Mouse (Mus musculus) MEL (cell line): ENCODE measurements around the gene Ank2. TPM values are rescaled to one million over a fixed set of nuclear protein-coding genes. Genes with fewer than 3 reads are reported as not detected.

ENCODE experiments used
- DNase-seq: peaks from one replicate; pipeline ENCODE4 v3.0.0; 2011; ENCODE audit warnings: low read depth, low spot score
- H3K27ac ChIP-seq: 2 replicates; pipeline ENCODE4 v1.5.1; 2012; ENCODE audit warnings: low read depth, mild to moderate bottlenecking, control low read depth, low read length, moderate library complexity; ENCODE audit not compliant: control insufficient read depth
- H3K27me3 ChIP-seq, 2 experiments: fragments of 150-350 bp in 1 of 2; sonication (generic) in 1 of 2; 2 replicates each; pipeline ENCODE4 v1.6.1; 2012; ENCODE audit warnings: low read length in 2 of 2, mild to moderate bottlenecking in 2 of 2, improper control_type of control experiment in 1 of 2, moderate library complexity in 1 of 2; ENCODE audit not compliant: insufficient read depth in 2 of 2, control insufficient read depth in 1 of 2
- H3K36me3 ChIP-seq, 2 experiments: 2 replicates each; pipeline ENCODE4 v1.6.1; 2012 to 2014; ENCODE audit warnings: low read length in 2 of 2, improper control_type of control experiment in 1 of 2, inconsistent platforms in 1 of 2, mild to moderate bottlenecking in 1 of 2; ENCODE audit not compliant: insufficient read depth in 2 of 2, control insufficient read depth in 1 of 2
- H3K4me1 ChIP-seq, 2 experiments: fragments of 150-350 bp in 1 of 2; sonication (generic) in 1 of 2; 2 replicates each; pipeline ENCODE4 v1.6.1; 2012; ENCODE audit warnings: low read length in 2 of 2, improper control_type of control experiment in 1 of 2, mild to moderate bottlenecking in 1 of 2; ENCODE audit not compliant: insufficient read depth in 2 of 2, control insufficient read depth in 1 of 2
- H3K4me3 ChIP-seq, 2 experiments: fragments of 150-350 bp in 1 of 2; sonication (generic) in 1 of 2; 2 replicates each; pipeline ENCODE4 v1.5.1; 2012; ENCODE audit warnings: low read depth in 2 of 2, low read length in 2 of 2, mild to moderate bottlenecking in 2 of 2, moderate library complexity in 2 of 2, control low read depth in 1 of 2, improper control_type of control experiment in 1 of 2; ENCODE audit not compliant: control insufficient read depth in 1 of 2, insufficient read depth in 1 of 2
- H3K79me2 ChIP-seq: 2 replicates; pipeline ENCODE4 v1.6.1; 2012; ENCODE audit warnings: mild to moderate bottlenecking, low read length, moderate library complexity; ENCODE audit not compliant: control insufficient read depth, poor library complexity, insufficient read depth
- H3K9ac ChIP-seq: 2 replicates; pipeline ENCODE4 v1.6.1; 2012; ENCODE audit warnings: low read depth, mild to moderate bottlenecking, control low read depth, low read length, moderate library complexity; ENCODE audit not compliant: control insufficient read depth, poor library complexity, severe bottlenecking
- H3K9me3 ChIP-seq: fragments of 150-350 bp; sonication (generic); replicated peaks from 2 replicates; pipeline ENCODE4 v1.6.1; 2012; ENCODE audit warnings: mild to moderate bottlenecking, low read length, improper control_type of control experiment, moderate library complexity; ENCODE audit not compliant: insufficient read depth
- BHLHE40 ChIP-seq: IDR thresholded peaks from 2 replicates; pipeline ENCODE4 v1.6.1; 2012; ENCODE audit warnings: low read depth, mild to moderate bottlenecking, inconsistent platforms, low read length, improper control_type of control experiment, borderline replicate concordance
- CHD1 ChIP-seq: IDR thresholded peaks from 2 replicates; pipeline ENCODE4 v1.6.1; 2012; ENCODE audit warnings: low read depth, mild to moderate bottlenecking, inconsistent platforms, low read length, improper control_type of control experiment
- CHD2 ChIP-seq: IDR thresholded peaks from 2 replicates; pipeline ENCODE4 v1.6.1; 2011; ENCODE audit warnings: low read length, improper control_type of control experiment
- ELF1 ChIP-seq: IDR thresholded peaks from 2 replicates; pipeline ENCODE4 v1.6.1; 2014; ENCODE audit warnings: low read depth, mild to moderate bottlenecking, inconsistent platforms, low read length, improper control_type of control experiment, moderate library complexity
- GATA1 ChIP-seq: IDR thresholded peaks from 2 replicates; pipeline ENCODE4 v1.6.1; 2011; ENCODE audit warnings: low read depth, low read length, improper control_type of control experiment
- MAX ChIP-seq: IDR thresholded peaks from 2 replicates; pipeline ENCODE4 v1.6.1; 2011; ENCODE audit warnings: low read length, improper control_type of control experiment
- MAZ ChIP-seq: IDR thresholded peaks from 2 replicates; pipeline ENCODE4 v1.6.1; 2012; ENCODE audit warnings: low read depth, mild to moderate bottlenecking, inconsistent platforms, low read length, improper control_type of control experiment
- MEF2A ChIP-seq: IDR thresholded peaks from 2 replicates; pipeline ENCODE4 v1.6.1; 2014; ENCODE audit warnings: low read depth, mild to moderate bottlenecking, inconsistent platforms, low read length, improper control_type of control experiment; ENCODE audit not compliant: poor library complexity, insufficient replicate concordance, severe bottlenecking; ENCODE audit errors: extremely low read depth
- MXI1 ChIP-seq: IDR thresholded peaks from 2 replicates; pipeline ENCODE4 v1.6.1; 2011; ENCODE audit warnings: mild to moderate bottlenecking, low read depth, low read length, improper control_type of control experiment
- MYB ChIP-seq: IDR thresholded peaks from 2 replicates; pipeline ENCODE4 v1.6.1; 2011; ENCODE audit warnings: mild to moderate bottlenecking, low read depth, low read length, improper control_type of control experiment
- MYC ChIP-seq: IDR thresholded peaks from 2 replicates; pipeline ENCODE4 v1.6.1; 2011; ENCODE audit warnings: low read depth, mild to moderate bottlenecking, low read length, improper control_type of control experiment, moderate library complexity
- NELFE ChIP-seq: IDR thresholded peaks from 2 replicates; pipeline ENCODE4 v1.6.1; 2011; ENCODE audit warnings: low read depth, low read length, improper control_type of control experiment
- POLR2AphosphoS2 ChIP-seq: IDR thresholded peaks from 2 replicates; pipeline ENCODE4 v1.6.1; 2011; ENCODE audit warnings: low read length, improper control_type of control experiment
- POLR2AphosphoS5 ChIP-seq: IDR thresholded peaks from 2 replicates; pipeline ENCODE4 v1.6.1; 2012; ENCODE audit warnings: low read depth, borderline replicate concordance, mild to moderate bottlenecking, inconsistent platforms, low read length, moderate library complexity, mixed read lengths
- RAD21 ChIP-seq: IDR thresholded peaks from 2 replicates; pipeline ENCODE4 v1.6.1; 2011; ENCODE audit warnings: mild to moderate bottlenecking, low read depth, low read length, improper control_type of control experiment
- RCOR1 ChIP-seq: IDR thresholded peaks from 2 replicates; pipeline ENCODE4 v1.6.1; 2012; ENCODE audit warnings: low read depth, mild to moderate bottlenecking, inconsistent platforms, low read length, improper control_type of control experiment
- SIN3A ChIP-seq: IDR thresholded peaks from 2 replicates; pipeline ENCODE4 v1.6.1; 2012; ENCODE audit warnings: low read length, improper control_type of control experiment, inconsistent platforms
- SMC3 ChIP-seq: IDR thresholded peaks from 2 replicates; pipeline ENCODE4 v1.6.1; 2011; ENCODE audit warnings: low read depth, low read length, improper control_type of control experiment
- USF1 ChIP-seq: IDR thresholded peaks from 2 replicates; pipeline ENCODE4 v1.6.1; 2014; ENCODE audit warnings: low read depth, mild to moderate bottlenecking, inconsistent platforms, low read length, improper control_type of control experiment, moderate library complexity
- USF2 ChIP-seq, 2 experiments: IDR thresholded peaks; 2 replicates each; pipeline ENCODE4 v1.6.1; 2011 to 2012; ENCODE audit warnings: improper control_type of control experiment in 2 of 2, low read length in 2 of 2, borderline replicate concordance in 1 of 2, inconsistent platforms in 1 of 2, low read depth in 1 of 2, mild to moderate bottlenecking in 1 of 2; ENCODE audit not compliant: insufficient read depth in 1 of 2
- ZKSCAN1 ChIP-seq: IDR thresholded peaks from 2 replicates; pipeline ENCODE4 v1.6.1; 2012; ENCODE audit warnings: low read depth, mild to moderate bottlenecking, inconsistent platforms, low read length, improper control_type of control experiment, moderate library complexity
- ZNF384 ChIP-seq: IDR thresholded peaks from 2 replicates; pipeline ENCODE4 v1.6.1; 2012; ENCODE audit warnings: low read depth, mild to moderate bottlenecking, inconsistent platforms, low read length, improper control_type of control experiment
- polyA plus RNA-seq, 2 experiments: library from polyadenylated mRNA; stranded (reverse) in 1 of 2; unstranded in 1 of 2; fragments of >175 nt in 1 of 2; fragments of >200 nt in 1 of 2; gene quantifications; 2 replicates each; pipeline versions ENCODE4 v1.2.1 to v1.2.4; 2012; ENCODE audit warnings: low replicate concordance in 2 of 2, low read depth in 1 of 2; ENCODE audit not compliant: insufficient read length in 2 of 2, insufficient read depth in 1 of 2, missing spikeins in 1 of 2
- total RNA-seq: library from RNA; depleted of rRNA; stranded (reverse); fragments of 300-350 nt; gene quantifications from 2 replicates; pipeline ENCODE4 v1.2.3, GENCODE M21; 2012

The Ank2 gene
- total and polyA plus RNA-seq, 3 experiments = 2.7 to 4.5 TPM; not detected in 1

- Histone ChIP-seq H3K27ac (no peak overlapping the region), H3K79me2 (no peaks in the 10 kb centered on the region), H3K36me3 (no peaks in the 10 kb centered on the region), H3K27me3 (no peaks in the 10 kb centered on the region), H3K4me3 (no peak overlapping the region), H3K9ac (no peak overlapping the region), H3K4me1 (no peaks in the 10 kb centered on the region), H3K9me3 (no peaks in the 10 kb centered on the region)
- no peak for TF ChIP-seq RCOR1
- no peak for TF ChIP-seq MYC
- no peak for TF ChIP-seq SIN3A
- TF ChIP-seq RAD21 = no peak
- no peak for TF ChIP-seq POLR2AphosphoS2
- TF ChIP-seq BHLHE40 = no peak
- no peak for TF ChIP-seq ZNF384
- no peak for TF ChIP-seq CHD1
- no peak for DNase-seq
These were observed 423.4 kb downstream of the Ank2 start for GRCm38 (mm10) chr3:127075531-127076280.

DNA sequence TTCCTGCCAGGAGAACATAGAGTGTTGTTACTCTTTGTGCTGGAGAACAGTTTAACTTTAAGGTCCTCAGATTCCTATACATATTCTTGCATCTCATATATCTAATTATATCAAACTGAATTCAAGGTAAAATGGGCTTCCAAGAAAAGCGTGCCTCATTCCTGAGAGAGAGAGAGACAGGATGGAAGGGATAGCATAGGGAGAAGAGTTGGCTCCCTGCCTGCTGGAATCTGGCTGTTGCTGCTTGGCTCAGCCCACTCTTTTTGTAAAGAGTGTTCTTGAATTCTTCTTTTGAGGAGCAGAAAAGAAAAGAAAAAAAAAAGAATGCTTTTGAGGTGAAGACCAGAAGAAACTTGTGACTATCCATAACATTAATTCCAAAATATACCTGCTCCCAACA is 427.7 kb downstream of the Ank2 start:
- DNase-seq = no peak
- TF ChIP-seq CHD1 (no peak), SMC3 (no peak), MYC (no peak), MAX (no peak), MAZ (no peak), MEF2A (no peak), USF1 (no peak), GATA1 (no peak), ELF1 (no peak), POLR2AphosphoS5 (no peak), CHD2 (no peak), RAD21 (no peak), RCOR1 (no peak), ZKSCAN1 (no peak), MYB (no peak), SIN3A (no peak), USF2 (IDR thresholded peaks at IDR 0.05; ENCODE audit: borderline replicate concordance in 1 of 2, insufficient read depth in 1 of 2, low read depth in 1 of 2, low read length in 2 of 2) (no peak), NELFE (no peak), MXI1 (no peak)
- H3K36me3 ChIP-seq = no peaks in the 10 kb centered on the region
- H3K27me3 ChIP-seq = no peaks in the 10 kb centered on the region
- H3K4me1 ChIP-seq = no peaks in the 10 kb centered on the region
- no peak overlapping the region for H3K9ac ChIP-seq
- H3K27ac ChIP-seq = no peak overlapping the region
- no peak overlapping the region for H3K4me3 ChIP-seq
- H3K79me2 ChIP-seq = no peaks in the 10 kb centered on the region
- no peaks in the 10 kb centered on the region for H3K9me3 ChIP-seq
